In genomic region chr9:83001342-83001741, GRCm38 (mm10) we compare ENCODE assay signal across 21 mouse cellular contexts.
"Had no signal": no experiment of that assay in that cellular context is flagged by ENCODE, and none has a peak within 500 bp of the region (broad histone marks: within the 10 kb centered on the region; RNA-seq: fewer than 3 reads in every experiment).

No protein-coding gene starts in this region.

- H3K4me1 ChIP-seq: limb, embryonic 10.5 days; limb, embryonic 13.5 days; liver, embryonic 12.5 days; liver, embryonic 15.5 days; lung, embryonic 15.5 days; megakaryocyte, embryonic 14.5 days; midbrain, embryonic 13.5 days; neural tube, embryonic 13.5 days had no signal

- DNase-seq: kidney, postnatal 14 days; kidney, postnatal 4 days; liver; lung, adult 18-20 months; lung, postnatal 10 days; lung, postnatal 36 days; retina, postnatal 1 day; right cerebral cortex, postnatal 25 days; thymus, adult 18-20 months; thymus, postnatal 36 days had no signal

- H3K9ac ChIP-seq: limb, embryonic 13.5 days; liver, embryonic 12.5 days; liver, embryonic 15.5 days; lung, embryonic 15.5 days; midbrain, embryonic 13.5 days; neural tube, embryonic 13.5 days had no signal

- ATAC-seq: liver, embryonic 12.5 days; midbrain, embryonic 13.5 days; midbrain, embryonic 16.5 days had no signal

- H3K9me3 ChIP-seq: limb, embryonic 10.5 days; limb, embryonic 13.5 days; liver, embryonic 12.5 days; liver, embryonic 15.5 days; lung, embryonic 15.5 days; megakaryocyte, embryonic 14.5 days; midbrain, embryonic 10.5 days; midbrain, embryonic 13.5 days; neural tube, embryonic 13.5 days had no signal

- H3K36me3 ChIP-seq: limb, embryonic 10.5 days; limb, embryonic 13.5 days; liver, embryonic 12.5 days; liver, embryonic 15.5 days; lung, embryonic 15.5 days; midbrain, embryonic 10.5 days; midbrain, embryonic 13.5 days; neural tube, embryonic 13.5 days had no signal

- H3K4me2 ChIP-seq: limb, embryonic 13.5 days; liver, embryonic 12.5 days; liver, embryonic 15.5 days; lung, embryonic 15.5 days; midbrain, embryonic 13.5 days; neural tube, embryonic 13.5 days had no signal

- H3K27me3 ChIP-seq: limb, embryonic 13.5 days; liver, embryonic 12.5 days; liver, embryonic 15.5 days; lung, embryonic 15.5 days; megakaryocyte, embryonic 14.5 days; midbrain, embryonic 13.5 days; neural tube, embryonic 13.5 days had no signal

- H3K27ac ChIP-seq: limb, embryonic 10.5 days; limb, embryonic 13.5 days; liver, embryonic 12.5 days; liver, embryonic 15.5 days; lung, embryonic 15.5 days; midbrain, embryonic 10.5 days; midbrain, embryonic 13.5 days; neural tube, embryonic 13.5 days had no signal

- H3K4me3 ChIP-seq: limb, embryonic 10.5 days; limb, embryonic 13.5 days; liver, embryonic 12.5 days; liver, embryonic 15.5 days; lung, embryonic 15.5 days; megakaryocyte, embryonic 14.5 days; midbrain, embryonic 10.5 days; midbrain, embryonic 13.5 days; myocyte; neural tube, embryonic 13.5 days had no signal
